ENCODE assay signal across 12 mouse cellular contexts in the genomic region with DNA sequence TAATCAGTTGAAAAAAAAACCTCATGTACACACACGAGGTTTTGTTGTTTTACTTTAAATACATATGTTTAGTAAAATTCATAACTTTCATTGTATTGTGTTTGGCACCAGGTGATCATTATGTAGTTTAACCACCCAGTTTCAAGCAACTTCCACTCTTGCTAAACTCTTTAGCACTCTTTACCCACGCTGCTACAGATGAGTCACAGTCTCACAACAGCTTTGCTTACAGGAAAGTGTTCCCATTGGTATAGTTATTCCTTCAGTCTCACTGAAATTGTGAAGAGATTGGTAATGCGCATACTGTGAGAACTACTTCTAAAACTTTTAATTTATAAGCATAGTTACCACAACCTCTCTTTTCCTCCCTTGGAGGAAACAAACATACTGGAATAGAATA. TPM values are rescaled to one million over a fixed set of nuclear protein-coding genes. Genes with fewer than 3 reads are reported as not detected.
"Had no signal": no experiment of that assay in that cellular context is flagged by ENCODE, and none has a peak within 500 bp of the region (broad histone marks: within the 10 kb centered on the region; RNA-seq: fewer than 3 reads in every experiment).

No protein-coding gene starts in this region.

- DNase-seq: liver, postnatal 0 days; lung, adult 2 months; lung, postnatal 14 days; lung, postnatal 36 days; right cerebral cortex, postnatal 25 days; thymus, adult 18-20 months; thymus, postnatal 14 days; thymus, postnatal 4 days had no signal

RNA-seq across cellular contexts. Expression of gene Gm11437, which starts 27.5 kb away (rescaled TPM):
- total RNA-seq: megakaryocyte progenitor cell, adult 5-6 weeks; midbrain, postnatal 0 days; monocyte, adult 5-6 weeks; neutrophil, adult 5-6 weeks had no signal
